Mouse (Mus musculus) lung, adult 18-20 months (tissue): ENCODE measurements around the gene Mrps35.

ENCODE experiments used
- DNase-seq, 2 experiments: peaks; one replicate each; pipeline ENCODE4 v3.0.0; 2022; ENCODE audit warnings: mixed read lengths in 2 of 2

The Mrps35 gene

GRCm38 (mm10) chr6:147088517-147088916 is 46.0 kb downstream of the Mrps35 start:
- DNase-seq: no peak

DNA sequence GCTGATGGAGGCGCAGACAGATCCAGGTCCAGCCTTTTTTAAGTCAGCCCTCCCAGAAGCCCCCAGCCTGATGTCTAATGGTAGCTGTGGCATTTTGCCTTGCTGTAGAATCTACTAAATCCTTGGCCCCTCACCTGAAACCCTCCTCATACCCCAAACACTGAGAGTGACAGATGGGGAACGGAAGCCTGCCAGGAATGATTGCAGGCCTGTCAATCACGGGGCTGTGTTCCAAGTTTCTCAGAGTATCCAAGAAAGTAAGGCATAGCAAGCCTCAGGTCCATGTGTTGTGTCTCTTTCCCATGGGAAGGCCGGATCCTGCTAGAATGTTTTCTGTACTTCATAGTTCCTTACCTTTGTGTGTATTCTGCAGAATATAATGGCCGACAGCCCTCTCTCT is 47.6 kb downstream of the Mrps35 start:
- DNase-seq: no peak

GRCm38 (mm10) chr6:147091136-147092120 is 48.9 kb downstream of the Mrps35 start, which contains the start of gene Klhl42:
TSS of gene Klhl42 (plus strand) at chr6:147091379.
- DNase-seq: peak; percentile 67 to 72

GRCm38 (mm10) chr6:147092136-147092535 is 49.6 kb downstream of the Mrps35 start:
- peak in 1 of 2 experiments; percentile 21 for DNase-seq

DNA sequence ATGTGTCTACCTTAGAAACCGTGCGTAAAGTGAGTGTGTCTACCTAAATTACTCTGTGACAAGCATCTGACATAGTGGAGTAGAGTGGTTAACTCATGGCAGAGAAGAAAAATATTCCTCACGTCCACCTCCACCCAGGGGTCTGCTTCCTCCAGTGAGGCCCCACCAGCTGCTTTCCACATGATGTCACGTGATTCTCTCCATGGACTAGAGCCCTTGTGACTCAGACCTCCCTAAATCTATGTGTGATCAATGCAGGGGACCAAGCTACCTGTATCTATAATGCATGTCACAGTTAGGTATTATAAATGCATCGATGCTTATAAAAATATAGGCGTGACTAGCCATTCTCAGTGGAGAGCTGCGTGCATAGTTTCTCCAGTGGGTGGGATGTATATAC is 52.2 kb downstream of the Mrps35 start:
- DNase-seq: no peak

DNA sequence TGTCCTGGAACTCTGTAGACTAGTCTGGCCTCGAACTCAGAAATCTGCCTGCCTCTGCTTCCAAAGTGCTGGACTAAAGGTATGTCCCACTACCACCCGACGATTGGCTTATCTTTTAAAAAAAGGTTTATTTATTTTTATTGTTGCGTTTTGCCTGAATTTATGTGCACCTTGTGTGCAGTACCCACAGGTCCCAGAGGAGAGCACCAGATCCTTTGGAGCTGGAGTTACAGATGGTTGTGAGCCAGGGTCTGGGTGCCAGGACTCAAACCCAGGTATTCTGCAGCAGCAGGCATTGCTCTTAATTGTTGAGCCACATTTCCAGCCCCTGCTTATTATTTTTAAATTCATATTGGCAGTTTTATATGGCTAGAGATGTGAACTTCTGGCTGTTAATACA is 53.5 kb downstream of the Mrps35 start:
- DNase-seq: no peak

GRCm38 (mm10) chr6:147096934-147097333 is 54.4 kb downstream of the Mrps35 start:
- no peak for DNase-seq

DNA sequence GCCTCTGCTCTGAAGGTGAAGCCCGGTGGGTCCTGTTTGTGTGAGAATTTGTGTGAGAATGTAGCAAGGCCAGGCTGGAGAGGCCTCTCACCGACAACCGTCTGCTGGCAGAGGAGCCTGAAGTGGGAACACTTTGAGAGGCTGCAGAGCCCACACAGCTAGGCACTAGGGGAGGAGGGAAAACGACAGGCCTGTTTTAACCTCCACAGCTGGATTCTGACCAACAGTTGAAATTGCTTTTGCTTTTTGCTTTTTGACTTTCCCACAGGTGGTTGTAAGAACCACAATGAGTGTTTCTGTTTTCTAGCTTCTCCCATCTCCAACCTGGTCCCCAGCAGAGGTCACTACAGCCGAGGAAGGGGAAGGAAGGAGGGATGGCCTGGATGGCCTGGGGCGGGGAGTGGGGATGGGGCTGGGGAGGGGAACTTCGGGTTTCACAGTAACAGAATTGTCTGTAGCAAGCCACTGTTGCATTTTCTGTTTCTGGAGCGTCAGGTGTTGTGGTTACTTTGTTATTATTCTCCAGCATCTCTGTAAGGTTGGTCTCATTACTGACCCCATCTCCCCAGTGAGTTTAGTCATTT is 54.9 kb downstream of the Mrps35 start:
- DNase-seq: no peak

DNA sequence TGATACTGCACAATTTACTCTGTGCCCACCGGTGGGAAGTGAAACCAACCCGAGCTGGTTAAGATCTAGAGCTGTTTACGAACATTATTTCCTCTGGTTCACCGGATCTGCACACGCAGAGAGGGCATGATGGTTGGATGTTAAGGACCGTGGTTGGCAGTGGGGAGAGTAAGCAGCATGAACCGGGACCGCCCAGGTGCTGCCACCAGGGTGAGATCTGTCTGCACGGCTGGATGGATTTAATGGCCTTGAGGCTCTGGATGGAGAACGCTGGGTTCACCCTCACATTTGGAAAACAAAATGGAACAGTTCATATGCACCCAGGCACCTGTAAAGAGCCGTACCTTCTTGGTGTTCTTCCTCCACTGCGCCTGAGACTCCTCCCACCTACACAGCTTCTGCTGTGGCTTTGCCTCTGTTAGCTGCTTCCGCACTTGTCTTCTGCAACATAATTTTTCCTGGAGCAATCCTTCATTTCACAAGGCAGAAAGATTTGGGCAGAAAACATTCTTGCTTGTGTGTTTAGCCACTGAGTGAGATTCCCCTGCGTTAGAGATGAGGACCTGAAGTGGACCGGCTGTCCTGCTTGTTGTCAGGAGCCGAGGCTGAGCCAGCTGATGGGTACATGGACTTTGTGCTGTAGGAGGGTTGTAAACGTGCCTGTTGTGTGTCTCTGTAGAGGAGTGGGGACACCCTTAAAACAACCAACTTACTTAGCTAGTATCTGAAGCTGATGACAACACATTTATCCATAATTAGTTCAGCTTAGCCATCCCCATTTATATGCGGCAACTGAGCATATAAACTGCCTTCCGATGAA is 57.1 kb downstream of the Mrps35 start:
- no peak for DNase-seq

DNA sequence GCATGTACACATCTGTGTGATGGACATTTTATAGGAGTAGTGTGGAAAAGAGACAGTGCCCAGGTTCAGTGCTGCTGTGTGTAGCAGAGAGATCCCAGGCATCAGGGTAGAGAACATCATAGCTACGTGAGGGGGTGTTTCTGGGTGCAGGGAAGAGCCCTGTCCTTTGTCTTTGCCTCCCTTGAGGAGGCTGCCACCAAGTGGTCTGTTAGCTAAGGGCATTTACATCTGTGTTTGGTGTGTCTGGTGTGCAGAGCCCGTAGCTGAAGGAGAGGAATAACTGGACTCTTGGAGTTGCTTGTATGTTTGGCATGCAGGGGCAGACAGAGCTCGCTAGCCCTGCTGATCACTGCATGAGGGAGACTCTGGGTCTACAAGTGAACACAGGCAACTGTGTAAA is 59.7 kb downstream of the Mrps35 start:
- DNase-seq: no peak

DNA sequence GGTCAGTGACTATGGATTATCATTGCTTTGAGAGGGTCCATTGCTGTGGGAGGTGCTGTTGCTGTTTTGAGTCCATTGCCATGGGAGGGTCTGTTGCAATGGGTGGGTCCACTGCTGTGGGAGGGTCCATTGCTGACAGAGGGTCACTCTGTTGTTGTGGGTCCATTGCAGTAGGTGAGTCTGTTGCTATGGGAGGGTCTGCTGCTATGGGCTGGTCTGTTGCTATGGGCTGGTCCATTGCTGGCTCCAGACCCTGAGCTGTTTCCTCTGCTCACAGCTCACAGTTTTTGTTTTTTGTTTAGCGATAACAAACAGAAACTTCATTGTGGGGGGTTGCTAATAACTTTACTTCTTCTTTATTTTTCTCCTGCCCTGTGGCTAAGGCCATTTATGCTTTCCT is 63.0 kb downstream of the Mrps35 start:
- DNase-seq: no peak

DNA sequence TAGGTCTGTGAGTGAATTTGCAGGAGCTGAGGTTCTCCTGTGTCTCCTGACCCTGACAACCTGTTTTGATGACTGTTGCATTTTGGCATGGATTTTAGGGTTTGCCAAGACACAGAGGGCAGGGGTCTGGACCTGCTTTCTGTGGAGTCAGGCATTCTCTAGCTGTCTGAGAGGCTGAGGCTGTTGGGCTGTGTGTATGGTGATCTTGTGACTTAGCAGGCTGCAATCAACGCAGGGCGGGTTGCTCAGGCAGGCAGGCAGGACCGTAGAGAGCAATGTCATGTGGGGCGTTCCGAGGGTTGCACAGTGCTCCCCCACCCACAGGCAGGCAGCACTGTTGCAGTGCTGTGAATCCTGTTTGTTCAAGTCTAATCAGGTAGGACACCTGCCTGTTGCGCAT is 64.2 kb downstream of the Mrps35 start:
- DNase-seq: no peak

DNA sequence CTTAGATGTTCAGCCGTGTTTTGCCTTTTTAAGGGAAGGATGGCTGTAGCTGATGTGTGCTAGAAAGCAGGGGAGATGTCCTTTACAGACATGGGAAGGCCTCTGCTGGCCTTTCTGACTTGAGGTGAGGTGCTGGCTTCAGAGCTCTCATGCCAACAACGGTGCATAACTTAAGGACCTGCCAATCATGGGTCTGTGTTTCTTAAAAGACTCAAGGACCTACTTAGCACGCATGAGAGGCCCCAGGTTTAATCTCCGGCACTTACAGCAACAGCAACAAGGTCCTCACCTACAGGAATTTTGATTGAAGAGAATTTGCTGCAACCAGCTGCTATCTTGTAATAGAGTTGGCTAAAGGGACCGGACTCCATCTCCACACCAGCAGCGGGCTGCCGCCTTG is 66.7 kb downstream of the Mrps35 start:
- DNase-seq: peak; percentile 61 to 68

DNA sequence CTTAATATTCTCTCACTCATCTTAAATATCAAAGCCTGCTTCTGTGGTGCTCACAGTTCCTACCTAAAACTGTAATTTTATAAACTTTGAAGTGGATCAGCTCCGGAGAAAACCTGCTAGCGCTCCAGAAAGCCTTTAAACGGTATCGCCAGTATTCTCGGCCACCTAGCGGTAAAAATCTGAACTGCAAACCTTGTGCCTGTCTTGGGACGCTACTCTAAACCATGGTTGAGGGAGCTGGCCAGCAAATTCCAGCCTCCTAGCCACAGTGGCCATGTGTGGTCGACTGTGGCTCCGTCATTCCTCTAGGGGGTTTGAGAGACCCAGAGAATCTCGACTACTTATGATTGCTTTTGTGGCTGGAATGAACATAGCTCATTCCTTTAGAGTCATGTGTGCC is 74.0 kb downstream of the Mrps35 start:
- DNase-seq: peak; percentile 76 to 83

DNA sequence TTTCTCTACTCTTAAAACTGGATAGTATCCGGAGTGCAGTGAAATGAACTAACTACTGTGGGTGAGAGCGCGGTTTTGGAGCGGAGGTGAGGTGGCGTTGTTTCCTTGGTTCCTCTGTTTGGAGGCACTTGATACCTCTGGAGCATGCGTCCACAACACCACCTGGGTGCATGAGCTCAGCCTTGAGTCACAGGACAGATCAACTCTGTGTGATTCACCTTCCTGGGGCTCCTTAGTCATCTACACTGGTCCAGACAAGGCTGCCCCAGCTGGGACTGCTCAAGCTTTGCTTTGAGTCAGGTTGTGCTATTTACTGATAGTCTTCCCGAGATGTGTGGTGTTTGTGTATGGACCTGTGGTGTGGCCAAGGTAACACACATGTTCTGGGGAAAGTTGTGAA is 75.2 kb downstream of the Mrps35 start:
- DNase-seq: no peak

DNA sequence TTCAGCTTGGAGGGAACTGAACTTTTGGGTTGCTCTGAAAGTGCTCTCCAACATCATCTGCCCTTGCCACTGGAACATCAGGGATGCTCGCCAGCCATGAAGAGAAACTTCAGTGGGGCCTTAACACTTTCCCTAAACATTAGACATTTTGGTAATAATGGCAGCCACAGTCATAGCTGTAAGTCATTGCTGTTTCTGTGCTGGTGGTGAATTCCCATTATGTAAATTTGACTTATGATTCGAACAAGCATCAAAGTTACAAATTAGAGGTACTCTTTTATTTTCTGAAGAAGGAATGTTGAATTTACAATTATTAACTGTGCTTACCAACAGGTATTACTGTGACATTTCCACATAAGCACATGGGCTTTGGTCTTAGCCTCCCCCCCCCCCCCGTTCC is 75.6 kb downstream of the Mrps35 start:
- DNase-seq: no peak

GRCm38 (mm10) chr6:147121320-147121719 is 78.8 kb downstream of the Mrps35 start:
- no peak for DNase-seq
